Comparison of ENCODE assay signal across 22 mouse cellular contexts in genomic region chr7:125138607-125139006, GRCm38 (mm10).
A peak's percentile ranks its signal among the peaks of the same experiment; 100 is the strongest.
DNase-seq lines count a peak whose midpoint lies in the region; ATAC-seq and TF ChIP-seq lines count a peak whose summit lies in the region.
"Had no signal": no experiment of that assay in that cellular context is flagged by ENCODE, and none has a peak within 500 bp of the region (broad histone marks: within the 10 kb centered on the region; RNA-seq: fewer than 3 reads in every experiment).

No protein-coding gene starts in this region.

- no peak overlapping the region for H3K4me3 ChIP-seq in liver, postnatal 0 days (ENCODE audit: low read depth, low read length)
- no peak overlapping the region for H3K4me3 ChIP-seq in layer of hippocampus, adult 2 months
- H3K4me3 ChIP-seq: embryonic facial prominence, embryonic 13.5 days; embryonic facial prominence, embryonic 15.5 days; erythroblast, embryonic 14.5 days; forebrain, embryonic 10.5 days; forebrain, embryonic 12.5 days had no signal

- ATAC-seq in granulocyte monocyte progenitor cell, adult 5-6 weeks (replicated peaks; ENCODE audit: poor library complexity, severe bottlenecking), result peak; percentile 80
- ATAC-seq in megakaryocyte, adult 5-6 weeks (ENCODE audit: poor library complexity, severe bottlenecking), result peak; percentile 69
- ATAC-seq in liver, postnatal 0 days, result no peak
- ATAC-seq: forebrain, embryonic 14.5 days; forebrain, embryonic 16.5 days had no signal

- 34% methylated on average over 3 of the region's 3 CpGs for WGBS in liver, postnatal 0 days (ENCODE audit: insufficient replicate concordance)

- no peaks in the 10 kb centered on the region for H3K27me3 ChIP-seq in liver, postnatal 0 days (ENCODE audit: insufficient read depth, low read length)
- H3K27me3 ChIP-seq: embryonic facial prominence, embryonic 13.5 days; embryonic facial prominence, embryonic 15.5 days; forebrain, embryonic 12.5 days had no signal

- H3K4me1 ChIP-seq in liver, postnatal 0 days (ENCODE audit: insufficient read depth), result no peaks in the 10 kb centered on the region
- H3K4me1 ChIP-seq: embryonic facial prominence, embryonic 15.5 days; forebrain, embryonic 10.5 days; forebrain, embryonic 12.5 days had no signal

- no peak for TF ChIP-seq CTCF in liver, postnatal 0 days (IDR thresholded peaks at IDR 0.05; ENCODE audit: low read depth)
- TF ChIP-seq CTCF in layer of hippocampus, adult 2 months (conservative IDR thresholded peaks at IDR 0.05), result no peak

- DNase-seq in heart, adult 11 months, result peak; percentile 21
- no peak for DNase-seq in heart, postnatal 14 days
- no peak for DNase-seq in liver, postnatal 0 days
- no peak for DNase-seq in layer of hippocampus, adult 2 months (ENCODE audit: low spot score in 2 of 2)
- DNase-seq in embryo, embryonic 9.5 days (ENCODE audit: extremely low spot score), result no peak
- DNase-seq: adrenal gland, adult 2 months; adrenal gland, postnatal 10 days; adrenal gland, postnatal 25 days; cerebellum, adult 11 months; cerebellum, adult 18-20 months; cerebellum, adult 9-10 months; cerebellum, postnatal 10 days; cerebellum, postnatal 25 days had no signal

- no peak overlapping the region for H3K4me2 ChIP-seq in liver, postnatal 0 days (ENCODE audit: low read depth, low read length)
- H3K4me2 ChIP-seq: embryonic facial prominence, embryonic 13.5 days; embryonic facial prominence, embryonic 15.5 days; forebrain, embryonic 12.5 days had no signal

- no peak for TF ChIP-seq EP300 in liver, postnatal 0 days (IDR thresholded peaks at IDR 0.05; ENCODE audit: low read depth)

- no peaks in the 10 kb centered on the region for H3K9me3 ChIP-seq in liver, postnatal 0 days (ENCODE audit: low read length)
- H3K9me3 ChIP-seq: embryonic facial prominence, embryonic 13.5 days; embryonic facial prominence, embryonic 15.5 days; forebrain, embryonic 10.5 days; forebrain, embryonic 12.5 days had no signal

- intact Hi-C loops in heart, postnatal 14 days (cut with DNase I), result no loop called here

- H3K27ac ChIP-seq in liver, postnatal 0 days (ENCODE audit: low read depth), result no peak overlapping the region
- H3K27ac ChIP-seq in layer of hippocampus, adult 2 months, result no peak overlapping the region
- H3K27ac ChIP-seq: embryonic facial prominence, embryonic 13.5 days; embryonic facial prominence, embryonic 15.5 days; forebrain, embryonic 10.5 days; forebrain, embryonic 12.5 days had no signal

- H3K9ac ChIP-seq in liver, postnatal 0 days (replicated peaks), result no peak overlapping the region
- H3K9ac ChIP-seq: embryonic facial prominence, embryonic 13.5 days; embryonic facial prominence, embryonic 15.5 days; forebrain, embryonic 12.5 days had no signal

- no peaks in the 10 kb centered on the region for H3K36me3 ChIP-seq in liver, postnatal 0 days (replicated peaks; ENCODE audit: insufficient read depth, low read length)
- H3K36me3 ChIP-seq: embryonic facial prominence, embryonic 13.5 days; embryonic facial prominence, embryonic 15.5 days; forebrain, embryonic 10.5 days; forebrain, embryonic 12.5 days had no signal
